Mouse (Mus musculus): ENCODE measurements around the gene Mttp. TPM values are rescaled to one million over a fixed set of nuclear protein-coding genes. Genes with fewer than 3 reads are reported as not detected.
A peak's percentile ranks its signal among the peaks of the same experiment; 100 is the strongest.

Gene Mttp
- polyA plus RNA-seq, 2 experiments = 4.9 to 6.7 TPM

- DNase-seq (ENCODE audit: low spot score) (no peak), ATAC-seq (ENCODE audit: low FRiP score, low read depth) (no peak)
- no peak overlapping the region for H3K27ac ChIP-seq (replicated peaks; ENCODE audit: low read depth, low read length)
These were observed 11.9 kb upstream of the Mttp start for GRCm38 (mm10) chr3:138156651-138157050.

GRCm38 (mm10) chr3:138155062-138155461 is 10.3 kb upstream of the Mttp start:
- no peak for DNase-seq (ENCODE audit: low spot score)
- no peak overlapping the region for H3K4me3 ChIP-seq (replicated peaks; ENCODE audit: low read length)
- H3K27ac ChIP-seq (replicated peaks; ENCODE audit: low read depth, low read length) = no peak overlapping the region
- no peaks in the 10 kb centered on the region for H3K27me3 ChIP-seq (ENCODE audit: control insufficient read depth, insufficient read depth, low read length)
- H3K9ac ChIP-seq (ENCODE audit: low read depth, low read length, severe bottlenecking) = no peak overlapping the region
- no peaks in the 10 kb centered on the region for H3K9me3 ChIP-seq (ENCODE audit: control insufficient read depth, low read length)
- TF ChIP-seq POLR2A (IDR thresholded peaks at IDR 0.05; ENCODE audit: borderline replicate concordance, extremely low read depth, insufficient read depth, insufficient read length) = no peak
- H3K4me1 ChIP-seq (ENCODE audit: control insufficient read depth, insufficient read depth, low read length) = no peaks in the 10 kb centered on the region
- H3K4me2 ChIP-seq (replicated peaks; ENCODE audit: low read depth, low read length, severe bottlenecking) = no peak overlapping the region
- peaks cover 13% of the 10 kb centered on the region for H3K36me3 ChIP-seq (ENCODE audit: control insufficient read depth, insufficient read depth, low read length)
- 90% methylated on average over 4 of the region's 4 CpGs for WGBS
- no peak for ATAC-seq (ENCODE audit: low FRiP score, low read depth)

More at GRCm38 (mm10) chr3:138156651-138157050, 11.9 kb upstream of the Mttp start:
- no peak for TF ChIP-seq POLR2A (IDR thresholded peaks at IDR 0.05; ENCODE audit: borderline replicate concordance, extremely low read depth, insufficient read depth, insufficient read length)
- no peaks in the 10 kb centered on the region for H3K9me3 ChIP-seq (ENCODE audit: control insufficient read depth, low read length)
- no peak overlapping the region for H3K4me2 ChIP-seq (replicated peaks; ENCODE audit: low read depth, low read length, severe bottlenecking)
- H3K9ac ChIP-seq (ENCODE audit: low read depth, low read length, severe bottlenecking) = no peak overlapping the region
- 64% methylated on average over 10 of the region's 10 CpGs for WGBS
- H3K4me1 ChIP-seq (ENCODE audit: control insufficient read depth, insufficient read depth, low read length) = no peaks in the 10 kb centered on the region
- H3K36me3 ChIP-seq (ENCODE audit: control insufficient read depth, insufficient read depth, low read length) = peaks cover 13% of the 10 kb centered on the region
- H3K4me3 ChIP-seq (replicated peaks; ENCODE audit: low read length) = no peak overlapping the region
- no peaks in the 10 kb centered on the region for H3K27me3 ChIP-seq (ENCODE audit: control insufficient read depth, insufficient read depth, low read length)

DNA sequence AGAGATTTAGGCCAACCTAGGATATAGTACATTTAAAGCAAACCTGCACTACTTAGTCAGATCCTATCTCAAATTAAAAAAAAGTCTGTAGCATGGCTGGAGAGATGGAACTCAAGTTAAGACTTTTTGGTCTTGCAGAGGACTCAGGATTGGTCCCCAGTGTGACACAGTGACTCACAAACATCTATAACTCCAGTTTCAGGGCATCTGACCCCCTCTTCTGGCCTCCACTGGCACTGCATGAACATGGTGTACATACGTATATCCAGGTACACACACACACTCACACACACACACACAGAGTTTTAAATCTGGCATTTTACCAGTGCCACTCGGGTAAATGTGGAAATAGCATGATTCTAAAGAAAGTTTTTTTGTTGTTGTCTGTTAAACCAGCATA is 4.0 kb upstream of the Mttp start:
- ATAC-seq (ENCODE audit: low FRiP score, low read depth) (no peak), DNase-seq (ENCODE audit: low spot score) (no peak)
- Histone ChIP-seq H3K9ac (ENCODE audit: low read depth, low read length, severe bottlenecking) (no peak overlapping the region), H3K4me3 (replicated peaks; ENCODE audit: low read length) (no peak overlapping the region), H3K4me1 (ENCODE audit: control insufficient read depth, insufficient read depth, low read length) (no peaks in the 10 kb centered on the region), H3K36me3 (ENCODE audit: control insufficient read depth, insufficient read depth, low read length) (peaks cover 10% of the 10 kb centered on the region), H3K9me3 (ENCODE audit: control insufficient read depth, low read length) (no peaks in the 10 kb centered on the region), H3K27ac (replicated peaks; ENCODE audit: low read depth, low read length) (no peak overlapping the region), H3K4me2 (replicated peaks; ENCODE audit: low read depth, low read length, severe bottlenecking) (no peak overlapping the region), H3K27me3 (ENCODE audit: control insufficient read depth, insufficient read depth, low read length) (no peaks in the 10 kb centered on the region)
- no peak for TF ChIP-seq POLR2A (IDR thresholded peaks at IDR 0.05; ENCODE audit: borderline replicate concordance, extremely low read depth, insufficient read depth, insufficient read length)
- 93% methylated on average over 2 of the region's 2 CpGs for WGBS

GRCm38 (mm10) chr3:138144060-138144641 is 617 bp downstream of the Mttp start:
- peak overlapping the region; percentile 58 for H3K4me3 ChIP-seq (replicated peaks; ENCODE audit: low read length)
- H3K4me2 ChIP-seq (replicated peaks; ENCODE audit: low read depth, low read length, severe bottlenecking) = peak overlapping the region; percentile 82
- peak overlapping the region; percentile 98 for H3K27ac ChIP-seq (replicated peaks; ENCODE audit: low read depth, low read length)
- peaks cover 4% of the 10 kb centered on the region for H3K4me1 ChIP-seq (ENCODE audit: control insufficient read depth, insufficient read depth, low read length)
- peak overlapping the region; percentile 81 for H3K9ac ChIP-seq (ENCODE audit: low read depth, low read length, severe bottlenecking)
- TF ChIP-seq POLR2A (IDR thresholded peaks at IDR 0.05; ENCODE audit: borderline replicate concordance, extremely low read depth, insufficient read depth, insufficient read length) = no peak
- ATAC-seq (ENCODE audit: low FRiP score, low read depth) (no peak), DNase-seq (ENCODE audit: low spot score) (peak; percentile 31)
- no peaks in the 10 kb centered on the region for H3K27me3 ChIP-seq (ENCODE audit: control insufficient read depth, insufficient read depth, low read length)
- whole genome bisulfite sequencing = under 1% methylated on average over 18 of the region's 18 CpGs
- no peaks in the 10 kb centered on the region for H3K9me3 ChIP-seq (ENCODE audit: control insufficient read depth, low read length)
- no peaks in the 10 kb centered on the region for H3K36me3 ChIP-seq (ENCODE audit: control insufficient read depth, insufficient read depth, low read length)

DNA sequence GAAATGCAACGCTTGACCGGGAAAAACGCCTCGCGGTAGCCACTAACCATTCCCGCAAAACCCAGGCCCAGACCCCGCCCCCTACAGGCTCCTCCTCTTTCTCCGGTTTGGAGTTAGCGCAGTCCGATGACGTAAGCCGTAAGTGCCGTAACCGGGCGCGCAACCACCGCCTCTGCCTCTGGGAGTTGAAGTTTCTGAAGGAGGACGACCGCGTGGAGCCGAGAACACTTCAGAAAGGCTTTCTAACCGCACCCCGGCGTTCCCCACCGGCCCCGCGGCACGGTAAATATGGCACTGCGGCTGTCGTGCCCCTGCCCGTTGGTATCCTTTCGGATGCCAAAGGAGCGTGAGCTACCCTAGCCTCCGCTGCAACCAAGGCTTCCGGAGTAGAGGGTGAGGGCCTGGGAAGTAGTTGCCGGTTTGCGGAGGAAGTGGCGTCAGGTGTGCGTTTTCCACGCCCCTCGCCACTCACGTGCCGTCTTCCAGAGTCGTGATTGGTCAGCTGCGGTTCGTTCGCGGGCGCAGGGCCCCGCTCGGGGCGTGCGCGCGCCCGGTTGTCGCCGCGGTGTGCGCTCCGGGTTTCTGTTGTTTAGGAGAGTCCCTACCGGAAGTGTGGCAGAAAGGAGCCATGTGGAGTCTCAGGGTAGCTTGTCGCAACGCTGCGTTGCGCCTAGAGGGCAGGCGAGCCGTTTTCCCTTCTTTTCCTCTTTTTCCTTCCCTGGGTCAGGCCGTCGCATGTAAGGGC is 1.3 kb downstream of the Mttp start, which contains the start of gene Trmt10a:
Gene Trmt10a, plus strand, starts transcription at position 134 of the 745 bp plus-strand sequence.
- Histone ChIP-seq H3K4me1 (ENCODE audit: control insufficient read depth, insufficient read depth, low read length) (peaks cover 4% of the 10 kb centered on the region), H3K4me3 (replicated peaks; ENCODE audit: low read length) (peak within 1 kb of the TSS; percentile 58), H3K36me3 (ENCODE audit: control insufficient read depth, insufficient read depth, low read length) (no peaks in the 10 kb centered on the region), H3K9ac (ENCODE audit: low read depth, low read length, severe bottlenecking) (peak within 1 kb of the TSS; percentile 81), H3K4me2 (replicated peaks; ENCODE audit: low read depth, low read length, severe bottlenecking) (peak within 1 kb of the TSS; percentile 82), H3K9me3 (ENCODE audit: control insufficient read depth, low read length) (no peaks in the 10 kb centered on the region), H3K27ac (replicated peaks; ENCODE audit: low read depth, low read length) (peak within 1 kb of the TSS; percentile 98), H3K27me3 (ENCODE audit: control insufficient read depth, insufficient read depth, low read length) (no peaks in the 10 kb centered on the region)
- TF ChIP-seq POLR2A (IDR thresholded peaks at IDR 0.05; ENCODE audit: borderline replicate concordance, extremely low read depth, insufficient read depth, insufficient read length) = peak; percentile 67; the same call in 1 of the 2 replicates
- ATAC-seq (ENCODE audit: low FRiP score, low read depth) = peak; percentile 98
- DNase-seq (ENCODE audit: low spot score) = peak; percentile 97
- under 1% methylated on average over 58 of the region's 70 CpGs for WGBS
